Mouse (Mus musculus): ENCODE results near the gene Clk1. TPM values are rescaled to one million over a fixed set of nuclear protein-coding genes. Genes with fewer than 3 reads are reported as not detected.
A peak's percentile ranks its signal among the peaks of the same experiment; 100 is the strongest.

The Clk1 gene
- polyA plus RNA-seq, 1 experiment = 19.4 TPM

- H3ac ChIP-seq (ENCODE audit: control insufficient read depth, insufficient read length) = peak overlapping the region; percentile 60
- H3K4me3 ChIP-seq = peak overlapping the region; percentile 91
- peak overlapping the region; percentile 90 for H3K4me2 ChIP-seq (ENCODE audit: low read depth)
- H3K36me3 ChIP-seq (ENCODE audit: control insufficient read depth, insufficient read depth) = peaks cover 40% of the 10 kb centered on the region
- TF ChIP-seq POLR2AphosphoS2 (IDR thresholded peaks at IDR 0.05; ENCODE audit: insufficient read length, low read depth) = no peak
- no peak for TF ChIP-seq MYOD1 (IDR thresholded peaks at IDR 0.05; ENCODE audit: control insufficient read depth in 1 of 3, insufficient read length in 2 of 3, low read depth in 2 of 3)
- no peak for TF ChIP-seq MAX (IDR thresholded peaks at IDR 0.05; ENCODE audit: low read depth)
- no peak for TF ChIP-seq MYOG (IDR thresholded peaks at IDR 0.05; ENCODE audit: control insufficient read depth in 1 of 3, insufficient read depth in 1 of 3, insufficient read length in 2 of 3, low read depth in 2 of 3)
- no peak for TF ChIP-seq E2F4 (IDR thresholded peaks at IDR 0.05; ENCODE audit: insufficient read depth)
- TF ChIP-seq POLR2A (IDR thresholded peaks at IDR 0.05; ENCODE audit: insufficient read length, low read depth) = no peak
- no peak for TF ChIP-seq REST (IDR thresholded peaks at IDR 0.05; ENCODE audit: insufficient read depth, insufficient read length)
- TF ChIP-seq USF1 (IDR thresholded peaks at IDR 0.05; ENCODE audit: low read depth) = no peak
- no peak for TF ChIP-seq TCF12 (IDR thresholded peaks at IDR 0.05; ENCODE audit: insufficient read depth, poor library complexity, severe bottlenecking)
- TF ChIP-seq CEBPB (IDR thresholded peaks at IDR 0.05; ENCODE audit: insufficient read depth, poor library complexity, severe bottlenecking) = no peak
- no peak for TF ChIP-seq SRF (IDR thresholded peaks at IDR 0.05; ENCODE audit: control insufficient read depth, insufficient read length, low read depth)
- no peak for TF ChIP-seq TCF3 (IDR thresholded peaks at IDR 0.05; ENCODE audit: insufficient read length, low read depth)
- no peaks in the 10 kb centered on the region for H3K27me3 ChIP-seq (ENCODE audit: control insufficient read depth, insufficient read depth, insufficient read length)
- H3K79me2 ChIP-seq (ENCODE audit: control insufficient read depth, insufficient read depth) = peaks cover 56% of the 10 kb centered on the region
Measured at GRCm38 (mm10) chr1:58422879-58423278, 987 bp downstream of the Clk1 start.

- H3K36me3 ChIP-seq (ENCODE audit: control insufficient read depth, insufficient read depth) = peaks cover 58% of the 10 kb centered on the region
- no peak overlapping the region for H3ac ChIP-seq (ENCODE audit: control insufficient read depth, insufficient read length)
- TF ChIP-seq MYOG (IDR thresholded peaks at IDR 0.05; ENCODE audit: control insufficient read depth in 1 of 3, insufficient read depth in 1 of 3, insufficient read length in 2 of 3, low read depth in 2 of 3) (no peak), POLR2AphosphoS2 (IDR thresholded peaks at IDR 0.05; ENCODE audit: insufficient read length, low read depth) (no peak), CEBPB (IDR thresholded peaks at IDR 0.05; ENCODE audit: insufficient read depth, poor library complexity, severe bottlenecking) (no peak), TCF3 (IDR thresholded peaks at IDR 0.05; ENCODE audit: insufficient read length, low read depth) (no peak), POLR2A (IDR thresholded peaks at IDR 0.05; ENCODE audit: insufficient read length, low read depth) (no peak), REST (IDR thresholded peaks at IDR 0.05; ENCODE audit: insufficient read depth, insufficient read length) (no peak), SRF (IDR thresholded peaks at IDR 0.05; ENCODE audit: control insufficient read depth, insufficient read length, low read depth) (no peak), MYOD1 (IDR thresholded peaks at IDR 0.05; ENCODE audit: control insufficient read depth in 1 of 3, insufficient read length in 2 of 3, low read depth in 2 of 3) (no peak)
- H3K4me2 ChIP-seq (ENCODE audit: low read depth) = peak overlapping the region; percentile 22
- H3K27me3 ChIP-seq (ENCODE audit: control insufficient read depth, insufficient read depth, insufficient read length) = no peaks in the 10 kb centered on the region
- peaks cover 64% of the 10 kb centered on the region for H3K79me2 ChIP-seq (ENCODE audit: control insufficient read depth, insufficient read depth)
- no peak overlapping the region for H3K4me3 ChIP-seq
Measured at GRCm38 (mm10) chr1:58420961-58421360, 2.9 kb downstream of the Clk1 start.

DNA sequence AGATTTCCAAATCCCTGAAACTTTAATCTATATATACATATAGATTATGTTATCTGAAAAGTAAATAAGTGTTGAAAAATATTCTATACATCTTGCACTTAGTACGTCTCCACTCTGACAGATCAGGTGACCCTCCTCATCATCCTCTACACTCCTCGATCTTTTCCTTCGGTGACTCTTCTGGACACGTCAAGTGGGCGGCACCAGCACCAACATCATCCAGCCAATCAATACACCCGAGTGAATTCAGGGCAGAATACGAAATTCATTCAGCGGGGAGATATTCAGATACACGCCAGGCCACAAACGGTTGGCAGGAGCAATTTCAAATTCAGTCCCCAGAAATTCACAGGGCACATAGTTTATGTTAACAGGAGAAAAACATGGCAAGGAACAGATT, 3.8 kb downstream of the Clk1 start:
- Histone ChIP-seq H3K79me2 (ENCODE audit: control insufficient read depth, insufficient read depth) (peaks cover 64% of the 10 kb centered on the region), H3K4me2 (ENCODE audit: low read depth) (no peak overlapping the region), H3ac (ENCODE audit: control insufficient read depth, insufficient read length) (no peak overlapping the region), H3K36me3 (ENCODE audit: control insufficient read depth, insufficient read depth) (peaks cover 67% of the 10 kb centered on the region), H3K27me3 (ENCODE audit: control insufficient read depth, insufficient read depth, insufficient read length) (no peaks in the 10 kb centered on the region), H3K4me3 (no peak overlapping the region)
- TF ChIP-seq MYOG (IDR thresholded peaks at IDR 0.05; ENCODE audit: control insufficient read depth in 1 of 3, insufficient read depth in 1 of 3, insufficient read length in 2 of 3, low read depth in 2 of 3) = no peak
- TF ChIP-seq POLR2A (IDR thresholded peaks at IDR 0.05; ENCODE audit: insufficient read length, low read depth) = no peak
- no peak for TF ChIP-seq MYOD1 (IDR thresholded peaks at IDR 0.05; ENCODE audit: control insufficient read depth in 1 of 3, insufficient read length in 2 of 3, low read depth in 2 of 3)
- no peak for TF ChIP-seq SRF (IDR thresholded peaks at IDR 0.05; ENCODE audit: control insufficient read depth, insufficient read length, low read depth)
- no peak for TF ChIP-seq E2F4 (IDR thresholded peaks at IDR 0.05; ENCODE audit: insufficient read depth)
- TF ChIP-seq TCF12 (IDR thresholded peaks at IDR 0.05; ENCODE audit: insufficient read depth, poor library complexity, severe bottlenecking) = no peak
- TF ChIP-seq USF1 (IDR thresholded peaks at IDR 0.05; ENCODE audit: low read depth) = no peak
- TF ChIP-seq TCF3 (IDR thresholded peaks at IDR 0.05; ENCODE audit: insufficient read length, low read depth) = no peak
- TF ChIP-seq CEBPB (IDR thresholded peaks at IDR 0.05; ENCODE audit: insufficient read depth, poor library complexity, severe bottlenecking) = no peak
- TF ChIP-seq MAX (IDR thresholded peaks at IDR 0.05; ENCODE audit: low read depth) = no peak
- TF ChIP-seq REST (IDR thresholded peaks at IDR 0.05; ENCODE audit: insufficient read depth, insufficient read length) = no peak
- TF ChIP-seq POLR2AphosphoS2 (IDR thresholded peaks at IDR 0.05; ENCODE audit: insufficient read length, low read depth) = no peak

DNA sequence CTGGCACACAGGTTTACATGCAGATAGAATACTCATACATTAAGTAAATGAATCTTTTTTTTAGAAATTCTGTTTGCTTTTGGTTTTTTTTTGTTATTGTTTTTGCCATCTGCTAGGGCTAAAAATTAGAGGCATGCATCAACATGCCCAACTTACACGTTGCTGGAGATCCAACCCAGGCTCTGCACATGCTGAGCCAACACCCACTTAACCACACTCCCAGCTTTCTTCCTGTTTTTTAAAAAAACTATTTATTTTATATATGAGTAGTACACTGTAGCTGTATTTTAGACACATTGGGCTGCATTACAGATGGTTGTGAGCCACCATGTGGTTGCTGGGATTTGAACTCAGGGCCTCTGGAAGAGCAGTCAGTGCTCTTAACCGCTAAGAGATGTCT, 7.8 kb downstream of the Clk1 start:
- Histone ChIP-seq H3K79me2 (ENCODE audit: control insufficient read depth, insufficient read depth) (peaks cover 38% of the 10 kb centered on the region), H3ac (ENCODE audit: control insufficient read depth, insufficient read length) (no peak overlapping the region), H3K4me3 (no peak overlapping the region), H3K36me3 (ENCODE audit: control insufficient read depth, insufficient read depth) (peaks cover 97% of the 10 kb centered on the region), H3K4me2 (ENCODE audit: low read depth) (no peak overlapping the region), H3K27me3 (ENCODE audit: control insufficient read depth, insufficient read depth, insufficient read length) (no peaks in the 10 kb centered on the region)
- TF ChIP-seq CEBPB (IDR thresholded peaks at IDR 0.05; ENCODE audit: insufficient read depth, poor library complexity, severe bottlenecking) (no peak), MYOD1 (IDR thresholded peaks at IDR 0.05; ENCODE audit: control insufficient read depth in 1 of 3, insufficient read length in 2 of 3, low read depth in 2 of 3) (no peak), TCF3 (IDR thresholded peaks at IDR 0.05; ENCODE audit: insufficient read length, low read depth) (no peak)

- no peaks in the 10 kb centered on the region for H3K27me3 ChIP-seq (ENCODE audit: control insufficient read depth, insufficient read depth, insufficient read length)
- H3K4me3 ChIP-seq = no peak overlapping the region
- no peak overlapping the region for H3K4me2 ChIP-seq (ENCODE audit: low read depth)
- no peak overlapping the region for H3ac ChIP-seq (ENCODE audit: control insufficient read depth, insufficient read length)
- peaks cover 32% of the 10 kb centered on the region for H3K79me2 ChIP-seq (ENCODE audit: control insufficient read depth, insufficient read depth)
- TF ChIP-seq MYOG (IDR thresholded peaks at IDR 0.05; ENCODE audit: control insufficient read depth in 1 of 3, insufficient read depth in 1 of 3, insufficient read length in 2 of 3, low read depth in 2 of 3) (no peak), CEBPB (IDR thresholded peaks at IDR 0.05; ENCODE audit: insufficient read depth, poor library complexity, severe bottlenecking) (no peak), POLR2AphosphoS2 (IDR thresholded peaks at IDR 0.05; ENCODE audit: insufficient read length, low read depth) (no peak), E2F4 (IDR thresholded peaks at IDR 0.05; ENCODE audit: insufficient read depth) (no peak)
- H3K36me3 ChIP-seq (ENCODE audit: control insufficient read depth, insufficient read depth) = peaks cover 97% of the 10 kb centered on the region
Measured at GRCm38 (mm10) chr1:58415442-58415841, 8.4 kb downstream of the Clk1 start.
